Comparison of ENCODE assay signal across 14 mouse cellular contexts in the genomic region with DNA sequence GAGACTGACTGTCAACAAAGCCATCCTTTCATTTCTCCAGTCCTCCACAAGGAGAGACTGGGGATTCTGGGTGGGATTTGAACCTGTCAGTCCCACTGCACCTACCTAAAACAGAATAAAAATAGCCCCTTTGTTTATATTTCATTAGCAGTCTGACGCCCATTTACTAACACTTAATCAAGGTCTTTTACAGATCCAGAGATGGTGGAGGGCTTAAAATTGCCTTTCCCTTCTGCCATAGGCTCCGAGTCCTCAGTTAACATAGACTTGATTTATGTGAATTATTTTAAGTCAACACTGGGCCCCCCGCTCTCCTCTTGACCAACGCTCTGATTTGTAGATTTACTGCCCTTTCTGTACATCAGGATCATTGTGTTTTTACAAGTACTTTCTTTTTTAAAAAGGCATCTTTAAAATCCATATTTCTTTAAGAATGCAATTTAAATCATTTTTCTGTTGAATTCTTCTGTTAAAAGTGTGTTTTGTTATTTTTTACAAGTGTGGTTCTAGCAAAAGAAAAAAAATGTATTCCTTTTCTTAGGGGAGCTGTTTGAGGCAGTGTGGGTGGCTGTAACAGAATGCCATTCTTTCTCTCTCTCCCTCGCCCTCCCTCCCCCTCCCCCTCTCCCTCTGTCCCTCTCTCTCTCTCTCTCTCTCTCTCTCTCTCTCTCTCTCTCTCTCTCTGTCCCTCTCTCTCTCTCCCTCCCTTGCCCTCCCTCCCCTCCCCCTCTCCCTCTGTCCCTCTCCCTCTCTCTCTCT.
"Had no signal": no experiment of that assay in that cellular context is flagged by ENCODE, and none has a peak within 500 bp of the region (broad histone marks: within the 10 kb centered on the region; RNA-seq: fewer than 3 reads in every experiment).

No protein-coding gene starts in this region.

- H3K4me2 ChIP-seq: limb, embryonic 15.5 days; liver, embryonic 12.5 days; lung, embryonic 14.5 days; midbrain, embryonic 12.5 days; neural tube, embryonic 15.5 days; stomach, embryonic 15.5 days had no signal

- H3K4me3 ChIP-seq: layer of hippocampus, adult 2 months; limb, embryonic 15.5 days; liver, embryonic 12.5 days; midbrain, embryonic 12.5 days; neural tube, embryonic 15.5 days; stomach, embryonic 15.5 days had no signal

- ATAC-seq: intestine, postnatal 0 days; liver, embryonic 12.5 days; midbrain, embryonic 16.5 days had no signal

- H3K27me3 ChIP-seq: limb, embryonic 15.5 days; liver, embryonic 12.5 days; midbrain, embryonic 12.5 days; neural tube, embryonic 15.5 days; stomach, embryonic 15.5 days had no signal

- H3K9ac ChIP-seq: limb, embryonic 15.5 days; liver, embryonic 12.5 days; lung, embryonic 14.5 days; midbrain, embryonic 12.5 days; neural tube, embryonic 15.5 days; stomach, embryonic 15.5 days had no signal

- H3K4me1 ChIP-seq: limb, embryonic 15.5 days; liver, embryonic 12.5 days; midbrain, embryonic 12.5 days; neural tube, embryonic 15.5 days; stomach, embryonic 15.5 days had no signal

- DNase-seq: kidney, adult 8-10 months; kidney, postnatal 4 days; lung, embryonic 14.5 days; lung, postnatal 10 days; lung, postnatal 4 days; thymus, postnatal 36 days had no signal

- H3K36me3 ChIP-seq: limb, embryonic 15.5 days; liver, embryonic 12.5 days; midbrain, embryonic 12.5 days; neural tube, embryonic 15.5 days; stomach, embryonic 15.5 days had no signal

- H3K27ac ChIP-seq: layer of hippocampus, adult 2 months; limb, embryonic 15.5 days; liver, embryonic 12.5 days; midbrain, embryonic 12.5 days; neural tube, embryonic 15.5 days; stomach, embryonic 15.5 days had no signal

- H3K9me3 ChIP-seq: limb, embryonic 15.5 days; liver, embryonic 12.5 days; midbrain, embryonic 12.5 days; neural tube, embryonic 15.5 days; stomach, embryonic 15.5 days had no signal
